Mouse (Mus musculus): ENCODE results near the gene Mettl13.

The Mettl13 gene

GRCm38 (mm10) chr1:162548016-162548916, at the start of gene Mettl13:
Mettl13 (minus strand) TSS chr1:162548551.
- peak; percentile 98 for DNase-seq (ENCODE audit: low spot score)

GRCm38 (mm10) chr1:162597379-162598102, 49.2 kb upstream of the Mettl13 start:
- DNase-seq (ENCODE audit: low spot score): no peak

GRCm38 (mm10) chr1:162590415-162590997, 42.2 kb upstream of the Mettl13 start:
- no peak for DNase-seq (ENCODE audit: low spot score)

GRCm38 (mm10) chr1:162589443-162589842, 41.1 kb upstream of the Mettl13 start:
- DNase-seq (ENCODE audit: low spot score): peak; percentile 82

GRCm38 (mm10) chr1:162588606-162589005, 40.3 kb upstream of the Mettl13 start:
- DNase-seq (ENCODE audit: low spot score): no peak

- no peak for DNase-seq (ENCODE audit: low spot score)
These were observed 37.9 kb upstream of the Mettl13 start for GRCm38 (mm10) chr1:162586282-162586681.

GRCm38 (mm10) chr1:162582884-162583283, 34.5 kb upstream of the Mettl13 start:
- DNase-seq (ENCODE audit: low spot score): no peak

- DNase-seq (ENCODE audit: low spot score): no peak
These were observed 26.7 kb upstream of the Mettl13 start for GRCm38 (mm10) chr1:162575098-162575497.

GRCm38 (mm10) chr1:162570931-162571601, 22.7 kb upstream of the Mettl13 start:
- peak; percentile 54 for DNase-seq (ENCODE audit: low spot score)

GRCm38 (mm10) chr1:162570260-162570748, 22.0 kb upstream of the Mettl13 start, which contains the start of gene Vamp4:
Vamp4 (plus strand) TSS chr1:162570515.
- DNase-seq (ENCODE audit: low spot score): peak; percentile 98

GRCm38 (mm10) chr1:162567351-162567750, 19.0 kb upstream of the Mettl13 start:
- peak; percentile 59 for DNase-seq (ENCODE audit: low spot score)

GRCm38 (mm10) chr1:162564992-162565391, 16.6 kb upstream of the Mettl13 start:
- no peak for DNase-seq (ENCODE audit: low spot score)

- no peak for DNase-seq (ENCODE audit: low spot score)
These were observed 14.9 kb upstream of the Mettl13 start for GRCm38 (mm10) chr1:162563236-162563635.

GRCm38 (mm10) chr1:162554193-162554592, 5.8 kb upstream of the Mettl13 start:
- DNase-seq (ENCODE audit: low spot score): no peak

- DNase-seq (ENCODE audit: low spot score): no peak
These were observed 4.6 kb upstream of the Mettl13 start for GRCm38 (mm10) chr1:162552956-162553355.

- DNase-seq (ENCODE audit: low spot score): peak; percentile 68
These were observed 1.4 kb upstream of the Mettl13 start for GRCm38 (mm10) chr1:162549615-162550283.

- no peak for DNase-seq (ENCODE audit: low spot score)
These were observed 714 bp upstream of the Mettl13 start for GRCm38 (mm10) chr1:162548917-162549613.

- no peak for DNase-seq (ENCODE audit: low spot score)
These were observed 744 bp downstream of the Mettl13 start for GRCm38 (mm10) chr1:162547607-162548006.

GRCm38 (mm10) chr1:162543231-162543630, 5.1 kb downstream of the Mettl13 start:
- DNase-seq (ENCODE audit: low spot score): no peak

GRCm38 (mm10) chr1:162533766-162534560, 14.4 kb downstream of the Mettl13 start:
- DNase-seq (ENCODE audit: low spot score): no peak
